Mouse (Mus musculus): ENCODE measurements around the gene Itgb1bp2.

Itgb1bp2 gene

DNA sequence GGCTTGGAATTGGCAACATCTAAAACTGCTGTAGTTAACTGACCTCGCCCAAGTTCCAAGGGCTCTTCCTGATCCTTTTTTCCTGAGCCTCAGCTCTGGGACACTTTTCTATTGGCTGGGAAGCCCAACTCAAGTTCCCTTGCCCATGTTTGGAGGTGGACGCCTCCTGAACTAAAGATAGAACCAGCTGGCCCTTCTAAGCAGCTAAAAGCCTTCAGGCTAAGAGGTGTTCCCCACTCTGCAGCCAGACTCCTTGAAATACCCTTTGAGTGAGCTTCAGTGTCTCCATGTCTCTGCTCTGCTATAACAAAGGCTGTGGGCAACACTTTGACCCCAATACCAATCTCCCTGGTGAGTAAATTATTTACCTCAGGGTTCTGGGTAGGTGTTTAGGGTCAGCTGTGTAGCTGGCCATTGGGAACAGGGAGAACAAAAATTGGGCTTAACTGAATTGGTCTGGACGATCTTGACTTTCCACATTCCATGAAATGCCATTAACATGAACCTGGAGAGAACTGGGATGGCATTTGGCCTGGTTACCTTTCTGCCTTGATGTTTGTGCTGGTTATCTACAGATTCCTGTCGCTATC lies at the start of gene Itgb1bp2:
TSS of gene Itgb1bp2 (plus strand) at position 203 of the 590 bp plus-strand sequence.
- DNase-seq, result peak; percentile 1 to 47

DNA sequence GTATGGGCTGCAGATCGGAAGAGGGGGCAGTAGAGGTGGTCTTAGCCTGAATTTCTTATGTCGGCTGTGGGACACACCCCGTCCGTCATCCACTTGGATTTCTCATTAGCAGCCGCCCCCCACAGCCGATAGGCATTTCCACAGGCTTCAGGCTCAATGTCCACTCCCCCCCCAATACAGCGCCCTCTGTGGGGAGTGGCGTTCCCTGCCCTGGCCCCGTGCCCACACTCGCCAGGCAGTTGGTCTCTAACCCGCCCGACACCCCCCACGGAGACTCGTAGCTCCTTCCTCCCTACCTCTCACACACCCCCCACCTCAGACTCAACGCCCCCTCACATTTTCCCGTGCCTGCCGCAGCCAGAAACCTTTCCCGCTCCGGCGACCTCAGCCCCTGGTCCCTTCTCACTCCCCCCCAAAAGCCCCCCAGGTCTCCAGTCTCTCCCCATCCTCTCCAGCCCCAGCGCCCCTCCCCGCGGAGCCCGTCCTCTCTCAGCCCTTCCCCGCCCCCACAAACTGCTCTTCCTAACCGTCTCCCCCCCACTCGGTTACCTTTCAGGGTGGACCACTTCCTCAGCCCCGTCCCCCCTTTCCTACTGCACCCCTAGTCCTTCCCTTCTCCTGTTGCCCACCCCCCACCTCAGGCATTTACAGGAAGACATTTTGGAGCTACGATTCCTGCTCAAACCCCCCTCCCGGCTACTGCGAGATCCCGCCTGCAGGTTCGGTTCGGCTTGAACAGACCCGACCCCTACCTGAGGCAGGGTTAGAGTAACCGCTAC lies 29.8 kb upstream of the Itgb1bp2 start:
- peak; percentile 58 to 83 for DNase-seq

DNA sequence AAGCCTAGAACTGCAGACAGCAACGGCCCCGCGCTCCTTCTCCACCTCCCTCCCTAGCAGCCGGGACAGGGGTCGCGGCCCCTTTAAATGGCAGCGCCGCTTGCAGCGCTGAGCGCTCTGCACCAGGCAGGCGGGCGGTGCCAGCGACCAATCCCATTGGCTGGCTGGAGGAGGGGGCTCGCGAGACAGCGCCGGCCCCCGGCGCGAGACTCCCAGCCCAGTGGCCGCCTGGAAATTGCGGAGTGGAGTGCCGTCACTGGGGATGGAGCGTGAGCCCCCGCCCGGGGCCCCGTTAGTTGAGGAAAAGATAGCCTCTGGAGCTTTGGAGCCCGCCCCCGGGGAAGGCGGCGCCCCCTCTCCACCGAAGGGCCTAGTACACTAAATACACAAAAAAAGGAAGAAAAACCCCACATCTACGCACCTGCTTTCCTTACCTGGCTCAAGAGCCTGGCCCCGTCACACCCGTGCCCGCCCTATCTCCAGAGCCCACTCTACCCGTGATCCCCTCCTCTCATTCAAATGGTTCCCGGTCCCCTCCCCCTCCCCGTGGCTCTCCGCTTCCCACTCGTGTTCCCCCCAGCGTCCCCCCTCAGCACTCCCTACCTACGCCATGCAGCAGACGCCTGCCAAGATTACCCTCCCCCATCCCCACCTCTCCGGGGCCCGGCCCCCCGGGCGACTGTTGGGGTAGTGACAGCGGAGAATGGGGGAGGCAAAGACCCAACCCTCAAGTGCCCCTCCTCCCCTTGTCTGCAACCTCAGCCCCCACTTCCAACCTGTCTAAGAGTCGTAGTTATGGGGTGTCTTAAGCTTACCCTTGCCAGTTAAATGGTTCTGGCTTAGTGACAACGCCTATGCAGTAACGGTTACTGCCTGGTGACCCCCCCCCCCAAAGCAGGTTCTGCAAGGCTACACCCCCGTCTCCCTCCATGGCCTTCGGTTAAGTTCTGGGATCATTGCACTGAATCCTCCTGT lies 28.9 kb upstream of the Itgb1bp2 start:
- DNase-seq, result peak; percentile 85 to 94

DNA sequence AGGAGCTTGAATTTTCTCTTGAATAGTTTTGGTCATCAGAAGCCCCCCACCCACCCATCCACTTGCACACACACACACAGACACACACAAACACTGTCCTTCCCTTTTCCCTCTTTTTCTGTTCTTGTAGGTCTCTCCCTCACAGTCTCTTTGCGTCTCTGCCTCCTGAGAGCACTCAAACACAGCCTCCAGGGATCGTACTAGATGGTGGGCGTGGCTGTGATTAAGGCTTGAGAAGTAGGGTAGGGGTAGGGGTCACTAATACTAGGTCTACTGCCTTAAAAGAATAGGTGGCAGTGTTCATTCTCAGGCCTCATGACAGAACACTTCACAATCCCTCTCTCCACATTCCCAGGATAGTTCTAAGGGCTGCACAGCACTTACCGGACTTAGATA lies 28.2 kb upstream of the Itgb1bp2 start, which contains the start of gene Zmym3:
TSS of gene Zmym3 (minus strand) at position 150 of the 396 bp plus-strand sequence.
- no peak for DNase-seq

DNA sequence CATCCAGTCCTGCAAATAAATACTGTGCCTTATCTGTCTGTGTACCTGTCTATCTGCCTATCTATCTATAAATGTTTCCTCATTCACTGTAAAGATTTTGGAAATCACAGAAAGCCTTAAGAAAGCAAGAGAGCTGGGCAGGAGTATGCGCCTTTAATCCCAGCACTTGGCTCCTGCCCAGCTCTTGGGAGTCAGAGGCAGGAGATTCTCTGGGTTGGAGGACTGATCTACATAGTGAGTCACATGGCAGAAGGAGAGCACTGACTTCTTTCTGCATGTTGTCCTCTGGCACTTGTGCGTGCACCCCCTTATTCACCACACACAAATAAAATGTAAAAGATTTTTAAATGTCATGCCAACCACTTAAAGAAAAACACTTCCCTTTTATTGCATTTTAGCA lies 25.4 kb upstream of the Itgb1bp2 start:
- DNase-seq, result no peak

DNA sequence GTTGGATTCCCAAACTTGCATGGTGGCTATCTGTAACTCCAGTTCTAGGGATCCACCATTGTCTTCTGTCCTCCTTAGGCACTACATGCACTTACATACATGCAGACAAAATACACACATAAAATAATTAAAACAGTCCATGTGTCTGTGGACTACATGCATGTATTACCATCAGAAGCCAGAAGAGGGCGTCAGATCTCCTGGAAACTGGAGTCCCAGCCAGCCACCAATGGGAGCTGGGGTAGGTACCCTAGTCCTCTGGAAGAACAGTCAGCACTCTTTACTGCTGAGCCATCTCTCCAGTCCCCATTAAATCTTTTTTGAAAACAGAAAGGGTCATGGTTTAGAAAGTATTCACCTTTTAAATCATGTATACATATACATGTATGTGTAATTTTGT lies 21.1 kb upstream of the Itgb1bp2 start:
- peak; percentile 47 to 61 for DNase-seq

DNA sequence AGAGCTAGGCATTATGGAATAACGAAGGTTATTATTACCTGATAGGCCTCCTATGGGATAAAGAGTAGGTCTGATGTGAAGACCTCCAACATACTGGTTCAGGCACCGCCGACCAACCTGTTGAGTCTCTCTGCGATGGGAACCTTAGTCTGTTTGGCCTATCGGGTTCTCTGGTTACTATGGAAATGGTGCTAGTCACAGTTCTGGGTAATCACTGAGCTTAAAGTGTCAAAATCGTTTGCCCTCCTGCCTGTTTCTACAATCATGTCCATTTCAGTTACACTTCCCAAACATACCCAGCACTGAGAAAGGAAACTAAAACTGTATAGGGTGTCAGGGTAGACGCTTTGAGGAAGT lies 20.1 kb upstream of the Itgb1bp2 start:
- no peak for DNase-seq

DNA sequence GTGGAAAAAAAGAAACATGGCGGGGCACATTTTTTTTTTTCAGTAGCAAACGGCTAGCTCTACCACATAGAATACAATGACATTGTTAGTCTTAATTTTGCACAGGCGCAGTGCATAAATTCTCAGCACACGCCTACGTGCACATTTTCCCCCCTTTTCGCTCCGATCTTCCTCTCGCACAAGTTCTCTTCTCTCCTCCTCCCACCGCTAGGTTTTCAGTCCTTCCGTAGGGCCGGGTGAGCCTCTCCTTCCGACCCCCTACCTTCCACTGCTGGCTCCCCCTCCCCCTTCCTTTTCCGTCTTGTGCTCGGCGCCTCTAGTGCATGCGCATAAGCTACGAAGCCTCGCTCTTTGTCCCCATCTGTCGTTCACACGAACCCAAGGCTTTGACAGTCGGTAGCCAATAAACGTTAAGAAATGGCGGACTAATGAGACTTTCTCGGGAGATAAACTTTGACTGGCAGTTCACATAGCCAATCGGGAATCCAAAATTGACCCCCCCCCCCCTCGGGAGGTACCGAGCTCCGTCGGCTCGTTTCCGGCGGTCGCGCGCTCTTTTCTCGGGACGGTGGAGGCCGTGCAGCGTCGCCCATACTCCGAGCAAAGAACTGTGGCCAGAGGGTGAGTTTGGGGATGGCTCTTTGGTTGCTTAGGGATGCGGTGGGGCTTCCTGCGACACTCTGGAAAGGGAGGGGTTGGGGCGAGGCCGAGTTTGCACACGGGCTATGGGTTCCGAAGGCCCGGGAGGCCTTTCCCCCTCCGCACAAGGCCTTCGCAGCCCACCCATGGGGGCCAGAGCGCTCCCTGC lies 19.5 kb upstream of the Itgb1bp2 start, which contains the start of gene Nono:
TSS of gene Nono (plus strand) at position 177 of the 808 bp plus-strand sequence.
- peak; percentile 93 for DNase-seq

DNA sequence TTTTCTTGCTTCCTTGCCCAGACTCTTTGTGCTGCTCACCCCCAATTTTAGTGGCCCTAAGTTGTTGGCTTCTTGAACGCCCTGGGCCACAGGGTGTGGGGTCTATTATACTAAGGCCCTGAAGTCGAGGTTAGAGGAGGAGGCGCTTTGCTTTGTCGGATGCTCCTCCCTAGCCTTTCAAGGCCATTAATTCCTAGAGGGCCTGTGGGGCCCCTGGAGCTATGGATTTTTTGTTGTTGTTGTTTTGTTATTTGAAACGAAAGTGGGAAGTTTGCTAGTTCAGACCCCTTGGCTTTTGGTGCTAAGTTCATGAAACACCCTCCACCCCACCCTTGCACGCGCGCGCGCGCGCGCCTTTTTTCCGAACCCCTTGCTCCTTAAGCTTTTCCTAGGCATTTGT lies 18.9 kb upstream of the Itgb1bp2 start:
- DNase-seq, result peak in 1 of 2 experiments; percentile 40

DNA sequence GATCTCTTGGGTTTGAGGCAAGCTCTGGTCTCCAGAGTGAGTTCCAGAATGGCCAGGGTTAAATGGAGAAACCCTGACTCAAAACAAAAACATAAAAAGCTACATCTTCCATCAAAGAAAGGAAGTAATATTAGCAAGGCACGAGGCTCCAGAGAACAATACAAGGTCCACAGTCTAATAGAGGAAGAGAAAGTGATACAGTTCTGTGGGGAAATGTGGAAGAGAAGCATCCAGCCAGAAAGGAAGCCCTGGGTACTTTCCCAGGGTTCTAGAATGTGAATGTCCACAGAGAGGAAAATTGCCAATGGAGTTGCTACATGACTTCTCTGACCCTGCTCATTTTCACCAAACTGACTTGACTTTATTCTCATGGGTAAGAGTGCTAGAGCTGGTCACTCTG lies 2.3 kb downstream of the Itgb1bp2 start:
- no peak for DNase-seq

DNA sequence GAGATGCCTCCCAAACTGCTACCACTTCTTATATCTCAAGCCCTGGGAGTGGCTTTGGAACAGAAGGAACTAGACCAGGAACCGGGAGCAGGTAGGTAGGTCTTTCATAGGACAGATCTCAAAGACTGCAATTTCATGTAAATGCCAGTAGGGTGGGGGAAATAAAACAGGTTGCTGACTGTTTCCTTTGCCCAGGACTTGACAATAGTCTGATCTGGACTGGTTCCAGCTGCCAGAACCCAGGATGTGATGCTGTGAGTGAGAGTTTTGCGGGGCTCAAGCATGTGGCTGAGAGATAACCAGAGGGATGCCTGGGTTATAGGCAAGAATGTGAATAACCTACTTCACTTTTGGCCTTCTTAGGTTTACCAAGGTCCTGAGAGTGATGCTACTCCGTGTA lies 2.7 kb downstream of the Itgb1bp2 start:
- DNase-seq, result no peak

DNA sequence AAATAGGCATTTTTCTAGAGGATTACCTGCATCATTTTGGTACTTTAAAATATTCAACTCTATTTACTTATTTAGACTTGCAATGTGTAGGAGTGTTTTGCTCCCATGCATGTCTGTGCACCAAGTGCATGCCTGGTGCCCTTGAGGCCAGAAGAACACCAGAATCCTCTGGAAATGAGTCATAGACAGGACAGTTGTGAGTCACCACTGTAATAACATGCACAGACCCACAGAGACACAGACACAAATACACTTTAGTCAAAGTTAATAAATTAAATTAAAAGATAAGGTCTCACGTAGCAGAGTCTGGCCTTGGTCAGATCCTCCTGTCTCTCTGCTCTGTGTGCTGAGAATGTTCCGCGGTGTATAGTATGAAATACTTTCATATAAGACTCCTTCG lies 23.3 kb downstream of the Itgb1bp2 start:
- no peak for DNase-seq

DNA sequence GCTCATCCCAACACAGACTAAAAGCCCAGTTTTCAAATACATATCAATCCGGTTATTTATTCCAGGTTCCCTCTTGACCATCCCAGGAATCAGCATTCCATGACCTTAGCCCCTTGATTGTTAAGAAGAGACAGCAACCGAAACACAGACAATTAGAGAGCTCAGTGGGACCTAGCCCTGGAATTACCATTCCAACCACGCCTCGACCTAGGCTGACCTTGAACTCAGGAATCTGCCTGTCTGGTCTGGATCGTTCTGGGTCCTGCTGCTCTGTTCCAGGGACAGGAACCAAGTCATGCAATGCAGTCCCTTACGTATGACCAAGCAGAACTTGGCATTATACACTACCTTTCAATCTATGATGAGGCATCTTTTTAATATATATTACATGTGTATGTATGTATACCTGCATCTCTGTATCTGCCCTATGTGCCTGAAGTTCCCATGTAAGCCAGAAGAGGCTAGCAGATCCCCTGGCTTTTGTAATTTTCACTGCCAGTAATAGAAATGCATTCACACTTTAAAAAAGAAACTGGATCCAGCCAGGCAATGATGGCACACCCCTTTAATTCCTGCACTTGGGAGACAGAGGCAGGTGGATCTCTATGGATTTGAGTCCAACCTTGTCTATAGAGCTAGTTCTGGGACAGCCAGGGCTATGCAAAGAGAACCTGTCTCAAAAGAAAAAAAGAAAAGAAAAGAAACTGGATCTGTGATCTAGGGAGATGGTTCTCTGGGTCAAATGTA lies 32.9 kb downstream of the Itgb1bp2 start:
- no peak for DNase-seq

DNA sequence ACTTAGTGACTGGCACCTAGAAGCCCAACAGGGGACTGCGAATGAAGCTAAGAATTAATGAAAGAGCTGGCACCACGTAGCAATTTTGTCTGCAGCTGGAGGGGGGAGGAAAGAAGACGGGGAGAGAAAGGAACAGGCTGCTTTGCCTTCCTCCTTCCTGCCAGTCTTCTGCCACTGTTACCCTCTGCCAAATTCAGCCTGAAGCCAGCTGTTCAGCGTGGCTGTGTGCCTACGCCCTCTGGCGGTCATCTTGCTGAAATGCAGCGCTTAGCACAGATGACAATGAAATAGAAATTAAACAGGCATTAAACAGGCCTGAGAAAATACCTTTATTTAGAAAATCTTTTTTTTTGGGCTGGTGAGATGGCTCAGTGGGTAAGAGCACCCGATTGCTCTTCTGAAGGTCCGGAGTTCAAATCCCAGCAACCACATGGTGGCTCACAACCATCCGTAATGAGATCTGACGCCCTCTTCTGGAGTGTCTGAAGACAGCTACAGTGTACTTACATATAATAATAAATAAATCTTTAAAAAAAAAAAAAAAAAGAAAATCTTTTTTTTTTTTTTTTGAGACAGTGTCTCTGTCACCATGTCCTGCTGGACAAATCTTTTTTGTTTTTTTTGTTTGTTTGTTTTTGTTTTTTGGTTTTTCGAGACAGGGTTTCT lies 37.7 kb downstream of the Itgb1bp2 start:
- peak; percentile 38 to 40 for DNase-seq
